Mouse (Mus musculus) ES-Bruce4 (cell line): ENCODE results near the gene Nol4l. TPM values are rescaled to one million over a fixed set of nuclear protein-coding genes. Genes with fewer than 3 reads are reported as not detected.

Source experiments
- H3K27ac ChIP-seq: 2 replicates; pipeline ENCODE4 v1.5.1; 2012; ENCODE audit warnings: low read length, inconsistent platforms; ENCODE audit not compliant: insufficient read depth
- H3K27me3 ChIP-seq: 2 replicates; pipeline ENCODE4 v1.6.1; 2012; ENCODE audit warnings: mild to moderate bottlenecking, low read length, inconsistent platforms; ENCODE audit not compliant: control insufficient read depth, poor library complexity, insufficient read depth, severe bottlenecking
- H3K36me3 ChIP-seq: 2 replicates; pipeline ENCODE4 v1.6.1; 2012; ENCODE audit warnings: inconsistent platforms, mild to moderate bottlenecking, low read length, moderate library complexity; ENCODE audit not compliant: control insufficient read depth, poor library complexity, insufficient read depth, severe bottlenecking
- H3K4me1 ChIP-seq: one replicate; pipeline ENCODE4 v1.8.1; 2011; ENCODE audit warnings: low read length; ENCODE audit not compliant: control insufficient read depth, insufficient read depth
- H3K4me3 ChIP-seq: 2 replicates; pipeline ENCODE4 v1.5.1; 2011; ENCODE audit warnings: low read depth, mild to moderate bottlenecking, low read length
- H3K9ac ChIP-seq: 2 replicates; pipeline ENCODE4 v1.6.1; 2012; ENCODE audit warnings: low read depth, mild to moderate bottlenecking, inconsistent platforms; ENCODE audit not compliant: poor library complexity, severe bottlenecking
- H3K9me3 ChIP-seq: replicated peaks from 2 replicates; pipeline ENCODE4 v1.6.1; 2012; ENCODE audit warnings: mild to moderate bottlenecking, low read length, inconsistent platforms; ENCODE audit not compliant: control insufficient read depth, poor library complexity, insufficient read depth, severe bottlenecking
- CTCF ChIP-seq: IDR thresholded peaks from one replicate; pipeline ENCODE4 v1.8.1; 2011; ENCODE audit warnings: low read depth, low read length
- EP300 ChIP-seq: IDR thresholded peaks from 2 replicates; pipeline ENCODE4 v1.6.1; 2011; ENCODE audit warnings: low read depth, low read length; ENCODE audit not compliant: insufficient read depth
- POLR2A ChIP-seq: IDR thresholded peaks from one replicate; pipeline ENCODE4 v1.8.1; 2011; ENCODE audit warnings: low read length; ENCODE audit not compliant: insufficient read depth
- polyA plus RNA-seq: library from polyadenylated mRNA; stranded (reverse); fragments of >200 nt; gene quantifications from 2 replicates; pipeline ENCODE4 v1.2.4, GENCODE M21; 2011; ENCODE audit warnings: low read depth; ENCODE audit not compliant: missing spikeins, insufficient read depth, insufficient read length

Gene Nol4l
- polyA plus RNA-seq, 1 experiment, result 11.5 TPM

DNA sequence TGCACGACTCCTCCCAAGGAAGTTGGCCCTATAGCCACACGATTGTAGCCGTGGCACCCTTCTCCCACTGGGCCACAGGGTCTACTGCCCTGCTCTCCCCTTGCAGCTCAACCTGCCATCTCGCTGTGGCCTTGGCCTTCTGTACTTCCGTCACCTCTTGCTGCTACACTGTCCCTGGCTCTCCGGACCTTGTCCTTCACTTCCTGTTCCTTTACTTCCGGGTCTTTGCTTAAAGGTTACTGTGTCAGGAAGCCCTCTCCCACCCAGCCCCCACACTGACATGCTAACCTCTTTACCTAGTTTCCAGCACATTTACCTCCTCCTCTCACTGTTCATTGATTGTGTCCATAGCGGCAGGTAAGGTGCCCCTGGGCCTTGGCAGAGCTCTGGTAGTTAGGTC lies 105.2 kb downstream of the Nol4l start:
- H3K27ac ChIP-seq, result no peak overlapping the region
- H3K4me1 ChIP-seq, result no peaks in the 10 kb centered on the region
- no peak overlapping the region for H3K4me3 ChIP-seq
- no peaks in the 10 kb centered on the region for H3K27me3 ChIP-seq
- TF ChIP-seq EP300 (no peak), CTCF (no peak), POLR2A (no peak)
- no peaks in the 10 kb centered on the region for H3K9me3 ChIP-seq
- H3K9ac ChIP-seq, result no peak overlapping the region
- no peaks in the 10 kb centered on the region for H3K36me3 ChIP-seq

DNA sequence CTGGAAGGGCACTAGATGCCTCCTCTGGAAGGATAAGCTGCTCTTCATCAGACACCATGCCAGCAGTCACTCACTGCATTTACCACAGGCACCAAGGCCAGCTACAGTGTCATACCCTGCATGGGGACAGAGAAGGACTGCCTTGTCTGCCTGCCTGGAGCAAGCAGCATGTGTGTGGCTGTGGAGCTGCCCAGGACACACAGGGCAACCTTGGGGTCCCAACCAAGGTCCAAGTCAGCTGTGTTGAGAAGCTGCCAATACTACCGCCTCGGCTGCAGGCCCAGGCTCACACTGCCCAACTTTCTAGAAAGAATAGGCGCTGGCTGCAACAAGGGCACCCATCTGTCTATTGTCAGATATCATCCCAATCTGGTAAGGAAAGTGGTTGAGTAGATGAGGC lies 106.7 kb downstream of the Nol4l start:
- H3K27ac ChIP-seq, result no peak overlapping the region
- no peaks in the 10 kb centered on the region for H3K4me1 ChIP-seq
- TF ChIP-seq CTCF (no peak), POLR2A (no peak), EP300 (no peak)

DNA sequence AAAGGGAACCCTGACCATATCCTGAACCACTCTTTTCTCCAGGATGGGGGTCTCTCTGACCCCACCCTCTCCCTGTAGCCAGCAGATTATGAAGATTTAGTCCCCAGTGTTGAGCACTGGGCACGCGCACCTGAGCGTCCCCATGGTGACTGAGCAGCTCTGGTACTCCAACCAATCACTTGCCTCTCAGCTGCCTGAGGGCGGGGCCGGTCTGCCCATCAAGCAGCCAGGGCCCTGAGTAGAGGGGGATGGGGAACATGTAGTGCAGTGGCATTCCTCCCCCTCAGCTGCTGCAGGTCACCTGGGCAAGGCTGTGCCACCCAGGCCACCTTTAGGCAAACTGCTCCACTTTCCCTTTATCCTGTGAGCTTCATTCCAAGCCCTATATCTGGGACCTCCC lies 107.7 kb downstream of the Nol4l start:
- Histone ChIP-seq H3K4me3 (no peak overlapping the region), H3K27me3 (no peaks in the 10 kb centered on the region), H3K4me1 (no peaks in the 10 kb centered on the region), H3K27ac (no peak overlapping the region), H3K9ac (no peak overlapping the region), H3K36me3 (0 out of 2 replicates have a peak, but pooled peaks cover 3% of the 10 kb centered on the region), H3K9me3 (no peaks in the 10 kb centered on the region)
- no peak for TF ChIP-seq CTCF
- TF ChIP-seq EP300, result no peak
- no peak for TF ChIP-seq POLR2A

More for the DNA sequence above, 106.7 kb downstream of the Nol4l start:
- H3K9ac ChIP-seq, result no peak overlapping the region
- no peaks in the 10 kb centered on the region for H3K36me3 ChIP-seq
- H3K4me3 ChIP-seq, result no peak overlapping the region
- H3K27me3 ChIP-seq, result no peaks in the 10 kb centered on the region
- H3K9me3 ChIP-seq, result no peaks in the 10 kb centered on the region

GRCm38 (mm10) chr2:153421233-153421632 lies 108.5 kb downstream of the Nol4l start:
- no peak for TF ChIP-seq POLR2A
- TF ChIP-seq CTCF, result no peak
- no peak for TF ChIP-seq EP300
- Histone ChIP-seq H3K27me3 (no peaks in the 10 kb centered on the region), H3K9ac (no peak overlapping the region), H3K36me3 (0 out of 2 replicates have a peak, but pooled peaks cover 3% of the 10 kb centered on the region), H3K9me3 (no peaks in the 10 kb centered on the region), H3K4me1 (no peaks in the 10 kb centered on the region), H3K27ac (no peak overlapping the region), H3K4me3 (no peak overlapping the region)

DNA sequence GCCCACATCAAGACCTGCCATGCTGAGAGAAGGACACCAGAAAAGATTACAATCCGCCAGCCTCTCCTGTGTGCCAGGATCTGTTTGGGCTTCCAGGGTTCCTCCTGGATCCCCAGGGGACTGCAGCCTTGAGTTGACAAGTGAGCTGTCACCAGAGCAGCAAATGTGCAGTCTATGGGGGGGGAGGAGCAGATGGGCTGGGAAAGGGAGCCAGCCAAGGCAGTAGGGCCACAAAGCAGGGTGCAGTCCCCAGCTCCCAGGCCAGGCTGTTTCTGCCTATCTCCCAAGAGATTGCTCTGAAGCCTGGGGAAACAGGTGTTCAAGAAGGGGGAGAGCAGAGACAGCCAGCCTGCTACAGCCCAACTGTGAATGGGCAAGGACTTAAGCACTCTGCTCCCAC lies 111.4 kb downstream of the Nol4l start:
- H3K27ac ChIP-seq, result no peak overlapping the region
- H3K27me3 ChIP-seq, result no peaks in the 10 kb centered on the region
- H3K9ac ChIP-seq, result no peak overlapping the region
- H3K4me1 ChIP-seq, result no peaks in the 10 kb centered on the region
- 0 out of 2 replicates have a peak, but pooled peaks cover 3% of the 10 kb centered on the region for H3K36me3 ChIP-seq
- H3K4me3 ChIP-seq, result no peak overlapping the region
- no peaks in the 10 kb centered on the region for H3K9me3 ChIP-seq
- TF ChIP-seq POLR2A (no peak), CTCF (no peak), EP300 (no peak)

DNA sequence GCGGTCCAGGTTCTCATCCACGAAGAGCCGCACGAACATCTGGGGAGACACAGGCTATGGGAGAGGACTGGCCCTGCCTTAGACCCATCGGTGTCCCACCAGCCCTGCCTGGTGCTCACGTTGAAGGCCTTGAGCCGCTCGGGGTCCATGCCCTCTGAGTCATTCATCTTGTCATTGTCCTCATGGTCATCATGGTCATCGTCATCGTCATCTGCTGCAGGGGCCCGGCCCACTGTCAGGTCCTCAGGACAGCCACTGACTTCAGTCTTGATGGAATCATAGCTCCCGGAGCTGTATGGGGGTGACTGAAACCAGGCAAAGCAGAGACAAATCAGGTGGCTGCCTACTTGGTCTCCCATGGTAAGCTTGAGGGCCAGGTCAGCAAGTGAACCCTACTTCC lies 111.9 kb downstream of the Nol4l start:
- H3K36me3 ChIP-seq, result 0 out of 2 replicates have a peak, but pooled peaks cover 3% of the 10 kb centered on the region
- H3K27ac ChIP-seq, result no peak overlapping the region
- H3K4me3 ChIP-seq, result no peak overlapping the region
- H3K4me1 ChIP-seq, result no peaks in the 10 kb centered on the region
- H3K27me3 ChIP-seq, result no peaks in the 10 kb centered on the region
- H3K9me3 ChIP-seq, result no peaks in the 10 kb centered on the region
- TF ChIP-seq EP300 (no peak), CTCF (no peak), POLR2A (no peak)
- no peak overlapping the region for H3K9ac ChIP-seq
